Mouse (Mus musculus) liver, postnatal 0 days (tissue): ENCODE measurements around the gene Cnr1.

Source experiments
- CTCF ChIP-seq: sonication (generic); IDR thresholded peaks from 2 replicates; pipeline ENCODE4 v1.5.1; 2016; ENCODE audit warnings: antibody characterized with exemption, low read depth
- EP300 ChIP-seq: IDR thresholded peaks from 2 replicates; pipeline ENCODE4 v1.6.1; 2016; ENCODE audit warnings: antibody characterized with exemption, low read depth, mild to moderate bottlenecking

DNA sequence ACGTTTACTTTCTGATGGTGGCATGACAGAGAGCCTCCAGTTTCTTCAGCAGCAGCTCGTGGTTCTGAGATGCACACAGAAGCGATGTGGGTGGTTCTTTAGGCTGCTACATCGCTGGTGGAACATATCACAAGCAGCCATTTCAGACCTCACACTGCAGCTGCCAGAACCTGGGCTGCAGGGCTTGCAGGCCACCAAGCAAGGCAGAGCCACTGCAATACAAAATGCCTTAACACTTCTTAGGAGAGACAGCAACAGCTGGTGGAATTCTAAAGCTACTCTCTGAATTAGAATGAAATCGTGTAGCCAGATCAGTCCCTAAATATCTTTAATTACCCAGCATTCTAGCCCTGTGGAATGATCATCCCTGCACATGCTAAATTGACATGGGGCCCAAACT, 3.6 kb upstream of the Cnr1 start:
- TF ChIP-seq CTCF: no peak
- TF ChIP-seq EP300: no peak
